Mouse (Mus musculus) CH12.LX (cell line): ENCODE measurements around the gene Smg6.

ENCODE experiments used
- MAFK ChIP-seq: IDR thresholded peaks from 2 replicates; pipeline ENCODE4 v1.6.1; 2011; ENCODE audit warnings: low read length, improper control_type of control experiment; ENCODE audit not compliant: insufficient replicate concordance
- NELFE ChIP-seq: IDR thresholded peaks from 2 replicates; pipeline ENCODE4 v1.6.1; 2011; ENCODE audit warnings: low read depth, low read length, improper control_type of control experiment

DNA sequence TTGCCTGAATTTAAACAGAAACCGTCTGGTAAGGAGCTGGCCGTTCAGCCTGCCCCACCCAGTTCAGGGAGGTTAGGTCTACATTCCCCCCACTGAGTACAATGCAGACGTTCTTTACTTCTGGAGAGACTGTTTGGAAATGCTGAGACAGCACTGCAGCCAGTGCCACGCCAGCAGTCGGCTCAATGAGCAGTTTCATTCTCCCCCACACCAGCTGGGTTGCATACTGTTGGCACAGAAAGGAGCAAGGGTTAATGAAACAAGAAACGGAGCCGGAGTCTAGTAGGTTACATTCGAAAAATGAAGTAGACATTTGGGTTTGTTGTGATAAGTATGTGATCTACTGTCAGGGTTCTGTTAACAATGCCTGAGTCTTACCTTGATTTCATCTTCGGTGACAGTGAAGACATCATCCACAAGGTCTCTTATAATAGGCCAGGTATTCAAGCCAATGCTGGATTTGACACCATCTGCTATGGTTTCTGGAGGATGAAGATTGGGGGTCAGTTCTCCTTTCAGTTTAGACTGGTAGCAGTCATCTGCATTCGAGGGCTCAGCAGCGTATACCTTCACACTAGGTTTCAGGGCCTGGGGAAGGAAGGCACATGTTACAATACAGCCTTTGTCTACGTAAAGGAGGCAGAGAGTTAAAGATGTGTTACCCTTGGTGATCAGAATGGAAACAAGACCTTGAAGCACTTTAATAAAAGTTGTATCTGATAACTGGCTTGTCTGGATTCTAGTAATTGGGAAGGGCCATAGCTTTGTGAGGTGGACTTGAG lies 16.8 kb upstream of the Smg6 start:
- TF ChIP-seq MAFK (peak; percentile 76; the same call in 1 of the 2 replicates), NELFE (no peak)
